Mouse (Mus musculus) liver, embryonic 11.5 days (tissue): ENCODE data around the gene B3gnt5. TPM values are rescaled to one million over a fixed set of nuclear protein-coding genes. Genes with fewer than 3 reads are reported as not detected.

Experiments
- ATAC-seq: fragments of 200-750 bp; cut with Nextera tagmentation; replicated peaks from 2 replicates; pipeline ENCODE4 v1.8.0; 2017; ENCODE audit warnings: moderate number of reproducible peaks, mild to moderate bottlenecking, moderate TSS enrichment, moderate library complexity; ENCODE audit not compliant: low FRiP score
- DNase-seq: peaks from one replicate; pipeline ENCODE4 v3.0.0-alpha.2; 2017; ENCODE audit warnings: low spot score
- H3K27ac ChIP-seq: fragments of 300-500 bp; sonication (generic); 2 replicates; pipeline ENCODE4 v1.5.1; 2014; ENCODE audit warnings: mild to moderate bottlenecking, low read depth, low read length, control low read depth
- H3K27me3 ChIP-seq: fragments of 300-500 bp; sonication (generic); replicated peaks from 2 replicates; pipeline ENCODE4 v1.6.1; 2014; ENCODE audit warnings: low read length, mixed read lengths; ENCODE audit not compliant: control insufficient read depth, insufficient read depth
- H3K36me3 ChIP-seq: fragments of 300-500 bp; sonication (generic); 2 replicates; pipeline ENCODE4 v1.6.1; 2014; ENCODE audit warnings: mild to moderate bottlenecking, low read length, moderate library complexity, mixed read lengths; ENCODE audit not compliant: control insufficient read depth, insufficient read depth
- H3K4me1 ChIP-seq: fragments of 300-500 bp; sonication (generic); replicated peaks from 2 replicates; pipeline ENCODE4 v1.6.1; 2014; ENCODE audit warnings: low read length, mixed read lengths; ENCODE audit not compliant: control insufficient read depth, insufficient read depth
- H3K4me2 ChIP-seq: fragments of 300-500 bp; sonication (generic); 2 replicates; pipeline ENCODE4 v1.6.1; 2014; ENCODE audit warnings: mild to moderate bottlenecking, control low read depth, moderate library complexity
- H3K4me3 ChIP-seq: fragments of 300-500 bp; sonication (generic); 2 replicates; pipeline ENCODE4 v1.5.1; 2014; ENCODE audit warnings: low read depth, low read length, control low read depth
- H3K9ac ChIP-seq: fragments of 300-500 bp; sonication (generic); 2 replicates; pipeline ENCODE4 v1.6.1; 2014; ENCODE audit warnings: low read depth, low read length, control low read depth
- H3K9me3 ChIP-seq: fragments of 300-500 bp; sonication (generic); 2 replicates; pipeline ENCODE4 v1.6.1; 2016; ENCODE audit warnings: low read length, inconsistent platforms, mixed read lengths; ENCODE audit not compliant: control insufficient read depth
- WGBS: fragments of 180-500 bp; shearing (Covaris S2); extraction: QIAGEN DNeasy Blood & Tissue Kit; methylation state at CpG from one replicate; pipeline ENCODE4 v1.1.7; 2014; 5-methylcytosine and 5-hydroxymethylcytosine counted together
- polyA plus RNA-seq: library from polyadenylated mRNA; unstranded; fragments of >200 nt; fragmentation: Nextera tagmentation; extraction: Ambion mirVana; gene quantifications from 2 replicates; pipeline ENCODE4 v1.2.1, GENCODE M21; 2014

The B3gnt5 gene
- polyA plus RNA-seq, 1 experiment from 2014 or later: 7.9 TPM

- Histone ChIP-seq H3K36me3 (no peaks in the 10 kb centered on the region), H3K9me3 (no peaks in the 10 kb centered on the region), H3K4me1 (no peaks in the 10 kb centered on the region), H3K4me3 (no peak overlapping the region), H3K27me3 (no peaks in the 10 kb centered on the region), H3K9ac (no peak overlapping the region), H3K27ac (no peak overlapping the region), H3K4me2 (no peak overlapping the region)
- WGBS: 72% methylated on average over 12 of the region's 12 CpGs
- DNase-seq: no peak
- ATAC-seq: no peak
Measured at GRCm38 (mm10) chr16:19786386-19787090, 26.5 kb downstream of the B3gnt5 start.

GRCm38 (mm10) chr16:19789914-19790313, 29.9 kb downstream of the B3gnt5 start:
- Histone ChIP-seq H3K27me3 (no peaks in the 10 kb centered on the region), H3K4me3 (no peak overlapping the region), H3K4me2 (no peak overlapping the region), H3K36me3 (no peaks in the 10 kb centered on the region), H3K4me1 (no peaks in the 10 kb centered on the region), H3K9me3 (no peaks in the 10 kb centered on the region), H3K27ac (no peak overlapping the region), H3K9ac (no peak overlapping the region)
- no peak for ATAC-seq
- 72% methylated on average over 2 of the region's 2 CpGs for whole genome bisulfite sequencing
- DNase-seq: no peak

DNA sequence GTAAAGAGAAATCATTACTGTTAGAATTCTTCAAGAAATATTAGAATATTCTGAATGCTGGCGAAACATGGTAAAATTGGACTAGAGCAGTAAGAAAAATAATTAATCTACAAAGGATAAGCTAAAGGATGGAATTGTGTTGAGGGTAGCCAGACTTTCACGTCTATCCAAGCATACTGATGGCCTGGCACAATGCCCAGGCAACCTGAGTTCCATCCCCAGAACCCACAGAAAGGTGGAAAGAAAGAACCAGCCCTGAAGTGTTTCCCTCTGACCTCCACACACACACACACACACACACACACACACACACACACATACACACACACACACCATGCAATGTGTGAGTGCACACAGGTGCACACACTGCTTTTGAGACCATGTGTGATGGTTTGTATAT, 58.8 kb downstream of the B3gnt5 start:
- no peaks in the 10 kb centered on the region for H3K36me3 ChIP-seq
- H3K27me3 ChIP-seq: no peaks in the 10 kb centered on the region
- ATAC-seq: no peak
- no peaks in the 10 kb centered on the region for H3K4me1 ChIP-seq
- WGBS: 79% methylated on average over 2 of the region's 2 CpGs
- H3K4me3 ChIP-seq: no peak overlapping the region
- H3K9me3 ChIP-seq: no peaks in the 10 kb centered on the region
- no peak overlapping the region for H3K27ac ChIP-seq
- H3K9ac ChIP-seq: no peak overlapping the region
- no peak overlapping the region for H3K4me2 ChIP-seq
- DNase-seq: no peak

Other genes with a start within 250 kb of the B3gnt5 start
- not detected in 2 replicates for gene Olfr167, start 237.9 kb upstream of the B3gnt5 start, polyA plus RNA-seq
- not detected in 2 replicates for gene Olfr168, start 224.7 kb upstream of the B3gnt5 start, polyA plus RNA-seq
- gene Olfr169, start 188.4 kb upstream of the B3gnt5 start, polyA plus RNA-seq: not detected in 2 replicates
- gene Olfr170, start 148.3 kb upstream of the B3gnt5 start, polyA plus RNA-seq: not detected in 2 replicates
- not detected in 2 replicates for gene Olfr171, start 130.3 kb upstream of the B3gnt5 start, polyA plus RNA-seq
- not detected in 2 replicates for gene Lamp3, start 53.8 kb upstream of the B3gnt5 start, polyA plus RNA-seq
- 23.1 and 23.4 TPM in 2 replicates for gene Klhl6, start 222.8 kb downstream of the B3gnt5 start, polyA plus RNA-seq